Mouse (Mus musculus) ES-E14 (cell line): Measurements from ENCODE around the gene Defb25.

ENCODE experiments used
- CHD2 ChIP-seq: IDR thresholded peaks from 2 replicates; pipeline ENCODE4 v1.6.1; 2014; ENCODE audit warnings: mild to moderate bottlenecking, low read depth, low read length, inconsistent platforms
- HCFC1 ChIP-seq: IDR thresholded peaks from 2 replicates; pipeline ENCODE4 v1.6.1; 2012; ENCODE audit warnings: low read length, inconsistent platforms, borderline replicate concordance; ENCODE audit not compliant: insufficient read depth
- MAFK ChIP-seq: IDR thresholded peaks from 2 replicates; pipeline ENCODE4 v1.6.1; 2014; ENCODE audit warnings: mild to moderate bottlenecking, low read depth, low read length, inconsistent platforms; ENCODE audit not compliant: insufficient read depth
- ZC3H11A ChIP-seq: IDR thresholded peaks from 2 replicates; pipeline ENCODE4 v1.6.1; 2012; ENCODE audit warnings: low read depth, mild to moderate bottlenecking, inconsistent platforms, low read length, borderline replicate concordance

- TF ChIP-seq MAFK (no peak), CHD2 (no peak), HCFC1 (no peak), ZC3H11A (no peak)
Measured at GRCm38 (mm10) chr2:152604057-152604456, 18.8 kb downstream of the Defb25 start, which contains the start of gene Defb36.
